Mouse (Mus musculus) right cerebral cortex, postnatal 4 days (tissue): ENCODE data around the gene Lrrc45.
"Not testable (repeated sequence)": the region's sequence is repeated elsewhere in the genome, so short reads cannot be mapped to it uniquely, and the experiment has no call there.

Experiments
- DNase-seq: peaks from one replicate; pipeline ENCODE4 v3.0.0-alpha.2; 2022

Lrrc45 gene

GRCm38 (mm10) chr11:120728530-120729240, 15.0 kb downstream of the Lrrc45 start:
- no peak for DNase-seq

DNA sequence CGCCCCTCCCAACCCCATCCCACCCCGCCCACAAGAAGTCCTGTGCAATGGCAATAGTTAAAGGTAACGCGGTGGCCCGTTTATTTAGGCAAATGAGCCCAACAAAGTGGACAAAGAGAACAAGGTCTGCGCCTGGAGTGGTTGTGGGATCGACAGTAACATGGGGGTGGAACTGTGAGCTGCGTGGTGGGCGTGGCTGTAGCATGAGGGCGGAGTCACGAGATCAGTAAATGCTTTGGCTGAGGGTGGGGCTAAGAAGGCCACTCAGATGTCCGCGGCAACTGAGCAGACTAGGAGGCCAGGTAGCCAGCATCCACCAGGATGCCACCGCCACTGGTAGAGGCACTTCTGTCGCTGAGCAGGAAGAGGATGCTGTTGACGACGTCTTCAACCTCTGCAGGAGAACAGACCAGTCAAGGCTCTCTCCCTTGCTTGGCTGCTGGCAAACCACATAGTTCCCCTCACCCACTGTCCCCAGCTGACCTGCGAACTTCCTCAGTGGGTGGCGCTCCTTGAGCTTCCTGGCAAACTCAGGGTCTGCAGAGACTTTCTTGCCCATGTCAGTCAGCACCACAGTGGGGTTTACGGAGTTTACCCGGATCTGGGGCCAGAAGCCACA, 15.8 kb downstream of the Lrrc45 start:
- DNase-seq, result not testable (repeated sequence)

DNA sequence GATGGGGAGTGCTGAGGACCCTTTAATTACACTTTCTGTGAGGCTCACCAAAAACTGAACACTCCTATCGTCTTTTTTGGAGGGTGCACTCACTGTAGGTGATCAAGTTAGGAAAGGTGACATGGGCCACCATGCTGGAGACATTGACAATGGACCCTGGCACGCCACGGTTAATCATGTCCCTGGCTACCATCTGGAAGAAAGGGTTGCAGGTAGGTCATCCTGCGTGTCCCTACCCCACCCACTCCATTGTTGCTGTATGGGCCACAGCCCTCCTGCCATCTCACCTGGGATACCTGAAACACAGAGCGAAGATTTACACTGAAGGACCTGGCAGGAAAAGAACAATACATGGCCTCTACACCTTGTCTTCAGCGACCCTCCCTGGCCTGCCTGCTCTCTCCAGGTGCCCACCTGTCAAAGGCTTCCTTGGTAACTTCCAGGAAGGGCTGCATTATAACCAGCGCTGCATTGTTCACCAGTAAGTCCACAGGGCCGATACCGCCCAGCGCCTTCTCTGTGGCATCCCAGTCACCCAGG, 16.7 kb downstream of the Lrrc45 start:
- no peak for DNase-seq

- DNase-seq, result no peak
Measured at GRCm38 (mm10) chr11:120731395-120731794, 17.7 kb downstream of the Lrrc45 start.

- no peak for DNase-seq
Measured at GRCm38 (mm10) chr11:120731858-120732680, 18.3 kb downstream of the Lrrc45 start, which contains the start of gene Cbr2. Cbr2 (minus strand) TSS chr11:120732114.

- no peak for DNase-seq
Measured at GRCm38 (mm10) chr11:120733521-120733920, 19.8 kb downstream of the Lrrc45 start.

DNA sequence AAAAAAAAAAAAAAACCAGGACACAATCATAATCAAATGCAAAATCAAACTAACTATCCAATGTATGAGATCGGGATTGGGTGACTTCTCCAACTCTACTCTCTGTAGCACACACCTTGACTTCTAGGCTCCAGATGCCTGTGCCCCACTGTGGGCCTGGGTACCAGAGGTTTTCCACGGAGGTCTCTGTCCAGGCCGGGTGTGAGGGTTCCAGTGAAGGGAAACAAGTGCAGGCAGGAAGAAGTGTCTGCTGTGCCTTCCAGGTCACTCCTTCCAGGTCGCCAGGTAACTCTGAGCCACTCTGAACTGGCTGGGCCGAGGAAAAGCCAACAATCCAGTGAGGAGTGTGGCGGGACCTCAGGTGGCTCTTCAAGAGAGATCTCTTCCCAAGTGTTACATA, 22.7 kb downstream of the Lrrc45 start:
- DNase-seq, result no peak

GRCm38 (mm10) chr11:120740981-120741380, 27.3 kb downstream of the Lrrc45 start:
- no peak for DNase-seq

GRCm38 (mm10) chr11:120744121-120744701, 30.5 kb downstream of the Lrrc45 start:
- no peak for DNase-seq

DNA sequence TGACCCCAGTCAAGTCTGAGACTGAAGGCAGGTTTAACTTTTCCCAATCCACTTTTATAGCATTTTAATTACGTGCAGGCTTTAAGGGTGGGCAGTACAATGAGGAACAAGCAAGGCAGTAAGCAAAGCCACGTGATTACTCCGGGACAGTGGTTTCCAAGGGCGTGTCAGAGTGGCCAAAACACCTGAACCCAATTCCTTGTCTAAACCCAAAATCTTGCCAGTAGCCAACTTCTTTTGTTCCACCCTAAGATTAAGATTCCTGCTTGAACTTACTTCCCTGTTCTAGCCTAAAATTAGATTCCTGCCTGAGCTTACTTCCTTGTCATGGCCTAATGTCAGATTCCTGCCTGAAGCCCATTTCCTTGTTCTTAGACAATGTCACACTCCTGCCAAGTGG, 34.2 kb downstream of the Lrrc45 start:
- DNase-seq, result no peak

- no peak for DNase-seq
Measured at GRCm38 (mm10) chr11:120749430-120749829, 35.7 kb downstream of the Lrrc45 start.

GRCm38 (mm10) chr11:120751606-120752005, 37.9 kb downstream of the Lrrc45 start:
- DNase-seq, result no peak

- DNase-seq, result no peak
Measured at GRCm38 (mm10) chr11:120760236-120760635, 46.5 kb downstream of the Lrrc45 start.

DNA sequence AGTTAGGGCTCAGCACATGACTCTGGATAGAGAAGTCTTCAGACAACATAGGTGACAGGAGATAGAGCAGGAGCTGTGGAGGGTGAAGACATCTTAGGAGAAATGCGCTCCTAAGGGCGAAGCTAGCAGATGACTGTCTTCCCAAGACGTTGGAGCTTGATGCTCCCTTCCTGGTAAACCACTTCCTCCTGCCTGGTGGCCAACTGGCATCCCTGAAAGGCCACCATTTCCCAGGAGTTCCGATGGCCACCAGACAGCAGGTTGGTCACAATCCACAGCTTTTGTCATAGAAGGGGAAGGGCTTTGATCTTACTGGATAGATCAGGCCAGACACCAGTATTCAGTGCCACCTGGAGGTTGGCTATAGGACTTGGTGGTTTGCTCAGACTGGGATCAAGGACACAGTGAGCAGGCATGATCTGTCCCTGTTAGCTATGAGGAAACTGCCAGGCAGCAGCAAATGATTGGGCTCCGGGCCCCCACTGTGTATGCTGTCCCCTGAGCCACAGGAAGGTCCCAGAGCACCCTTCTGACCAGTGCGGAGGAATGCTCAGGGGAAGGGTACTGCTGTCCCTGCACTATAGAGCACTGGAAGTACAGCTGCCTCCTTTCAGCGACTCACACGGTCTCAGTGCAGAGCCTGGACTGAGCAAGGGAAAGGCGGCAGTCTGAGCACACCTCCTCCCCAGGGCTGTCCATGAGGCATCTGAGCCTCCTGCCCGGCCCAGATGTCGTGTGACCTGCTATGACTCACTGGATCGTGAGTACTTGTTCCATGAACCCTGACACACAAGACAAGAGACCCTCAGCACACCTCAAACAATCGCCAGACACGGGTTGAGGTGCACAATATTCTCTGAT, 48.3 kb downstream of the Lrrc45 start:
- DNase-seq, result no peak

DNA sequence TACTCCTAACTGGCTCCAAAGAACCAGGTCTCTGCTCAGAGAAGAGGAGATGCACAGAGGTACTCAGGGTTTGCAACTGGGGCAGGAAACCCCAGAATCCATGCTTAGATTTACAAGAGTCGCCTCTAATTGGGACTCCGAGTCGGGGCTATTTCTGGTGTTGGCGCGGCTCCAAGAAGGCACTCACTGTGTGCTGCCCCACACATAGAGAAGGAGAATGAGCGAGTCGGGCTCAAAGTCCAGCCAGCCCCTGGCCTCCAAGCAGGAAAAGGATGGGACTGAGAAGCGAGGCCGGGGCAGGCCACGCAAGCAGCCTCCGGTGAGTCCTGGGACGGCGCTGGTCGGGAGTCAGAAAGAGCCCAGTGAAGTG, 48.9 kb downstream of the Lrrc45 start, which contains the start of gene Hmga1b:
Hmga1b (plus strand) TSS at position 123 of the 370 bp plus-strand sequence.
- not testable (repeated sequence) for DNase-seq

DNA sequence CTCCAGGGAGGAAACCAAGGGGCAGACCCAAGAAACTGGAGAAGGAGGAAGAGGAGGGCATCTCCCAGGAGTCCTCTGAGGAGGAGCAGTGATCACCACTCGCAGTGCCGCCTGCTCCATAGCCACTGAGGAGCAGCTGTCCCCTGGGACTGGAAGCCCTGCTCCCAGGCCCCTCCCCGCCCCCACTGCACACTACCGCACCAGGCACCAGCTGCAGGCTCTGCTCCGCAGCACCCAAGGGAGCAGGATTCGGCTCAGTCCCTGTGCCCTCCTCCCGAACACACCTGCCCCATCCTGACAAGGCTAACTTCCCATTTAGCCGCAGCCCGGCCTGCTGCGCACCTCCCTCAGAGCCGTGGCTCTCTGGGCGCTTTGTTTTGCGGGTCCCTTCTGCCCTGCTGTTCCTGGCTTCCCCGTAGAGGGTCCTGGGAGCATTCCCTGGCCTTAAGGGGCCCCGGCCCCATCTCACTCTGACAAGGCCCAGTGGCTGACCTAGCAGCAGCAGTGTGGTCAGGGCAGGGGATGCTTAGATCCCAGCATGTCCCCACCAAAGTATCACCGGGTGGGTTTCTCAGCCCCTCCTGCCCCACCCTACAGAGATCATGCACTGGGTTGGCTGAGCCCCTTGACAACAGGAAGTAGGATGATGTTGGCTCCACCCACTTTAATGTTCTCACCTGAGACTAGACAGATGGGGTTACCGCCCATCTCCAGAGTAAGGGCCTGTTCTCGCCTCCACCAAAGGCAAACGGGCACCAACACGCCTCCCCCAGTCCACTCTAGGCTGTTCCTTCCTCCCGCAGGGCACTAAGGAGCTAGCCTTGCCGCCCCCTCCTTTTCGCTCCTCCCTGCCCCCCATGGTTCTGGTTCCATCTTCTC, 49.6 kb downstream of the Lrrc45 start:
- DNase-seq, result not testable (repeated sequence)

DNA sequence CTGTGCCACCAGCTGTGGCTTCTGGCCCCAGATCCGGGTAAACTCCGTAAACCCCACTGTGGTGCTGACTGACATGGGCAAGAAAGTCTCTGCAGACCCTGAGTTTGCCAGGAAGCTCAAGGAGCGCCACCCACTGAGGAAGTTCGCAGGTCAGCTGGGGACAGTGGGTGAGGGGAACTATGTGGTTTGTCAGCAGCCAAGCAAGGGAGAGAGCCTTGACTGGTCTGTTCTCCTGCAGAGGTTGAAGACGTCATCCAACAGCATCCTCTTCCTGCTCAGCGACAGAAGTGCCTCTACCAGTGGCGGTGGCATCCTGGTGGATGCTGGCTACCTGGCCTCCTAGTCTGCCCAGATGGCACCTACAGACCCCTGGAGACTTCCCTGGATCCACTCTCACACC, 53.3 kb downstream of the Lrrc45 start:
- DNase-seq, result not testable (repeated sequence)

DNA sequence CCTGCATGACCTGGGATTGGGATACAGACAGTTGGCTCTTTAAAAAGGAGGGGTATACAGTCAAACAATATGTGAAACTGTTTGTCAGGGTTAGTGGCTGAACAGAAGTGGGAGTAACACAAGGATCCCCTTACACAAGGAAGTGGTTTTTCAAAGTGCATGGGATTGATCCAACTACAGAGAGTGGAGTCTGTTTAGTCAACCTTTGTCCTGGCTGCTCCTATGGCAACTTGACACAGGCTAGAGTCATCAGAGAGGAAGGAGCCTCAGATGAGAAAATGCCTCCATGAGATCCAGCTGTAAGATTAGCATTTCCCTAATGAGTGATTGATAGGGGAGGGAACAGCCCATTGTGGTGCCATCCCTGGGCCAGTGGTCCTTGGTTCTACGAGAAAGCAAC, 54.5 kb downstream of the Lrrc45 start:
- no peak for DNase-seq
